Mouse (Mus musculus) skeletal muscle tissue, adult 2 months (tissue): ENCODE data around the gene St3gal3.

Experiments used
- DNase-seq: peaks from one replicate; pipeline ENCODE4 v3.0.0-alpha.2; 2012; ENCODE audit warnings: low read depth, low spot score

St3gal3 gene

DNA sequence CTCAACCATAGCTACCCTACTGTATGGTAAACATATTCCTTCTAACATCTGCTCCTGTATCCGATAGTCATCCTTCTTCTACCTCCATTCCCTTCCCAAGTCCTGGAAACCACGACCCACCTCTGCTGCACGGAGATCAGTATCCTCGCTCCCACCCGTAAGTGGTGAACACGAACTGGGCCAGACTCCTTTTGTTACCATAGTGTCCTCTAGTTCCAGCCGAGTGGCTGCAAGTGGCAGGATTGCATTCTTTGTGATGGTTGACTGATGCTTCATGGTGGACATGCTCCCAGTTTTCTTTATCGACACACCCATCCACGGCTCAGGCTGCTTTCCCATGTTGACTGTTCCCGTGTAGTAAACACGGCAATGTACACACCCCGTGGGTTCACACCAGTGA, 144.9 kb downstream of the St3gal3 start:
- DNase-seq: no peak

- DNase-seq: no peak
These were observed 147.9 kb downstream of the St3gal3 start for GRCm38 (mm10) chr4:117986766-117987165.

- DNase-seq: no peak
These were observed 149.6 kb downstream of the St3gal3 start for GRCm38 (mm10) chr4:117984993-117985587.

- no peak for DNase-seq
These were observed 150.5 kb downstream of the St3gal3 start for GRCm38 (mm10) chr4:117984206-117984605.

- peak; percentile 67 for DNase-seq
These were observed 152.0 kb downstream of the St3gal3 start for GRCm38 (mm10) chr4:117982706-117983105.

GRCm38 (mm10) chr4:117981518-117981917, 153.2 kb downstream of the St3gal3 start:
- no peak for DNase-seq

GRCm38 (mm10) chr4:117980161-117980560, 154.6 kb downstream of the St3gal3 start:
- DNase-seq: no peak

GRCm38 (mm10) chr4:117979181-117979580, 155.5 kb downstream of the St3gal3 start:
- no peak for DNase-seq

- no peak for DNase-seq
These were observed 156.4 kb downstream of the St3gal3 start for GRCm38 (mm10) chr4:117978282-117978681.

- DNase-seq: no peak
These were observed 156.9 kb downstream of the St3gal3 start for GRCm38 (mm10) chr4:117977841-117978240.

DNA sequence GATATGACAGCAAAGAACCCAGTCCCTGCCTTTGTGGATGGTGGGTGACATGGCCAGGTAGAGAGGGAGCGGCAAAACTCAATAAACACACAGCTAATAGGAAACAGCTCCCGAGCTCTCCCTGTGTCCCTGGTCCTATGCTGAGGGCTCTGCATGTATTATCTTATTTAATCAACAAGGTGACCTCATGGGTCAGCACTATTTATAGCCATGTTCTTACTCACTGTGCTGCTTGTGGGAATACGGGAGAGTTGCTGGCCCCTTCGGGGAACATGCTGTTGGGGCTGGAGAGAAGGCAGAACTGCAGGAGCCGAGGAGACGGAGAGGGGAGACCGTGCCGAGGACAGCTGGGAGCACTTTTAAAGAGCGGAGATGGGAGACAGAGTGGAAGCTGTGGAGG, 157.3 kb downstream of the St3gal3 start:
- no peak for DNase-seq

- no peak for DNase-seq
These were observed 158.9 kb downstream of the St3gal3 start for GRCm38 (mm10) chr4:117975820-117976219.

DNA sequence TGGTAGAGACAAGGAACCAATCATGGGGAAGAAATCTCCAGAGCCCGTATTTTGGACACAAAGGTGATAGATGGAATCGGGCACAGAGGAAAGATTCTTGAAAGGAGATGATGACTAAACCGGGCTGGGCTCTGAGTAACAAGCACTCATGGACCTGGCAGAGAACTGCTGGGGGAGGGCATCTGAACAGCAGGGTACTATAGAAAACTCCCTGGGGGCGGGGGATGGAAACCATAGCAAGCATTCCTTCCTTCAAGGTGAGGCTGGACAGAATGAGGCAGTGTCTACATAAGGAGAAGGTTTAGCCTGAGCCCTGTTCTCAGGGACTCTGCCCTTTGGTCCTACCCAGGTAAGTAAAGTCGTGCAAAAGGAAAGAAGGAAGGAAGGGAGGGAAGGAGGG, 160.0 kb downstream of the St3gal3 start:
- DNase-seq: no peak

DNA sequence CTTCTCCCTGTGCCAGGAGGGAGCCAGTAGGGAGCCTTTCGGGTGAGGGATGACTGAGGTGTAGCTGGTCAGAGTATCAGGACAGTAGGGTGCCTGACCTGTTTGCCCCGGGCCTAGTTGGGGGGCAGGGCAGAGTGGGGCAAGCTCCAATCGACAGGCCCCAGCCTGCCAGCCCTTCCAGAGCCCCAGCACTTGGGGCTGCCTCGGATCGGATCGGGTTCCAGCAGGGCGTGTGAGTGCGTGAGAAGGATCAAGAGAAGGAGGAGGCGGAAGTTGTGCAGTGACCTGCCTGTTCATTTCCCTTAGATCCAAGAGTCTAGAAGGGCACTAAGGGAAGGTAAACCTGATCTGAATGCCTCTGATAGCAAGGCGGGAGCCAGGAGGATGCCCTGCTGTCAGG, 161.7 kb downstream of the St3gal3 start:
- DNase-seq: no peak

DNA sequence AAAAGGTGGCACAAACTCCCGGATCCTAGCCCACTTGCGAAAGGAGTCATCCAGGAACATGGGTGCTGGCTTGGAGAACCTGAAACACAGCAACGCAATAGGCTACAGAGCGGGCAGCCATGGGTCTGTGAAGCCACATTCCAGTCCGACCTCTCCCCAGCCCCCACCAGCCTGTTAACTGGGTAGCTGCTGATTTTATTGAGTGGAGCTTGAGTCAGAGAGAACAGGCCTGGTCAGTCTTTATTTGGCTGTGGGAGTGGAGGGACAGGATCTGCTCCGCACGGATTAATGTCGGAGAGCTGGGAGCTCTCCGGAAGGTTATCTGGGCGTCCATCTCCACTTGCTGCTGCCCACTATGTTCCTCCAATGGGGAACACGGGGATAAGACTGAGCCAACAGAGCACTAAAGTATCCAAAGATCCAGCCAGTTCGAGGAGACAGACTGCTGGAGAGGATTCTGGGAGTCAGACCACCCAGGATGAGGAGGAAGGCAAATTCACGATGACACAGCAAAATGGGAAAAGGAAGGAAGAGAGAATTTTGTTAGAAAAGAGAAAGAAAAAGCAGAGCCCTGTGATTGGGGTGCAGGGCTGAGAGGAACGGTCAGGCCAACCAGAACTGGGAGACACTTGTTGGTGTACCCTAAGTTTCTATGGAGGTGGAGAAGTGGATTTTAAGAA, 170.2 kb downstream of the St3gal3 start:
- no peak for DNase-seq

GRCm38 (mm10) chr4:117957492-117957891, 177.2 kb downstream of the St3gal3 start:
- no peak for DNase-seq

- DNase-seq: no peak
These were observed 187.2 kb downstream of the St3gal3 start for GRCm38 (mm10) chr4:117947493-117947892.

- peak; percentile 13 for DNase-seq
These were observed 187.9 kb downstream of the St3gal3 start for GRCm38 (mm10) chr4:117946639-117947305.

DNA sequence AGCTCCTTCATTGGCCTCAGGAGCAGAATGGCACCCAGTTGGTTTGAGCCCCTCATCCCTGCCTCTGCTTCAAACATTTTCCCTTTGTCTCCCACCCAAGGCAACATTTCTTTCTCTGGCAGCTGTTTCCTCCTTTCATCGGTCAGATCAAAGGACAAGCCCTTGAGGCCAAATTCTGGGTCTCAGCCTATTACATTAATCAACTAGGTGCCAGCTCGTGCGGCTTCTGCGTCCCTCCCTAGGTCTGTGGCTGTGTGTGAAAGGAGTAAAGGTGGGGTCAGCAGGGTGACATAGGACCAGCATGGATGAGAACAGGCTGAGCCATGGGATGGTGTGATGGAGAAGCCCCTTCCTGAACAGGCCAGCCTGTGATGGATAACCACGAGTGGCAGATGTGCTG, 191.4 kb downstream of the St3gal3 start:
- no peak for DNase-seq

DNA sequence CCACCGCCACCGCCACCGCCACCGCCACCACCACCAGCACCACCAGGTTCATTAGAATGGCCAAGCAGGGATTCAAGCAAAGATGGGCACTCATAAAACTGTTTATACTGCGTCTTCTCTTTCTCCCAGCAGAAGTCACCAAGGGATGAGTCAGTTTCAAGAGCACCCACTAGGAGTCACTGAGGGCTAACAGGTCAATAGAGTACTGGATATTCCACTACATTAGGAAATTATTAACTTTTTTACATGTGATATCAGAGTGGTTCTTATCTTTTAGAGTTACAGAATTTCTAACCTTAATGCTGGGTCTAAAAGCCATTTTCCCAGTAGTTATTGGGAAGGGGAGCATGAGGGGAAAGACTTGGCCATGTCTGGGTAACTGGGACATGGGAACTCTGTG, 197.8 kb downstream of the St3gal3 start:
- DNase-seq: no peak

- DNase-seq: no peak
These were observed 200.6 kb downstream of the St3gal3 start for GRCm38 (mm10) chr4:117934081-117934480.

DNA sequence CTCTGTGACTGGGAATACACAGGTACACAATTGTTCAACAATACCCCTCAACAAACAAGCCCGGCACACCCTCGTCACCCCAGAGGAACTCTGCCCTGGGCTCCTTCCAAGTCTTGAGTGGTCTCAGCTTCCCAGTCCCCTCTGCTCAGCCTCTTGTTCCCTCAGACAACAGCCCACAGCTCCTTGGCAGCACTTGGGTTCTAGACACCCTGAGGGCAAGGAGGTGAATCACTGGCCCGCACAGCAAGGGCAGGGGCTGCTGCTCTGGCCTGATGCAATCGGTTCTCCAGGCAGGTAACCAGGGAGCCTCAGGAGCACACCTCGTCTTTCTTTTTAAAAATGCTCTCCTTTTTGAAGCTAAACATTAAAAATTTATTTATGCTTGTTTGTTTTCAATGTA, 201.5 kb downstream of the St3gal3 start:
- no peak for DNase-seq

GRCm38 (mm10) chr4:117929391-117929881, 205.3 kb downstream of the St3gal3 start, which contains the start of gene Artn:
Gene Artn, minus strand, starts transcription at chr4:117929763.
- DNase-seq: no peak
